Mouse (Mus musculus) bone marrow, adult 2 months (tissue): ENCODE measurements at regions not wholly inside any gene's neighbourhood (a gene's known extent, or its start where the extent isn't known, plus 50 kb on each side); places are given as distances from the start of the nearest gene placed in this dataset.

ENCODE experiments used
- CTCF ChIP-seq: fragments of 200-500 bp; IDR thresholded peaks from 2 replicates; pipeline ENCODE4 v1.5.1; 2011; ENCODE audit warnings: low read length, control low read depth; ENCODE audit not compliant: control insufficient read depth, insufficient read depth
- POLR2A ChIP-seq: fragments of 200-500 bp; IDR thresholded peaks from 2 replicates; pipeline ENCODE4 v1.6.1; 2011; ENCODE audit warnings: low read depth, mild to moderate bottlenecking, control low read depth, low read length, borderline replicate concordance; ENCODE audit not compliant: control insufficient read depth

DNA sequence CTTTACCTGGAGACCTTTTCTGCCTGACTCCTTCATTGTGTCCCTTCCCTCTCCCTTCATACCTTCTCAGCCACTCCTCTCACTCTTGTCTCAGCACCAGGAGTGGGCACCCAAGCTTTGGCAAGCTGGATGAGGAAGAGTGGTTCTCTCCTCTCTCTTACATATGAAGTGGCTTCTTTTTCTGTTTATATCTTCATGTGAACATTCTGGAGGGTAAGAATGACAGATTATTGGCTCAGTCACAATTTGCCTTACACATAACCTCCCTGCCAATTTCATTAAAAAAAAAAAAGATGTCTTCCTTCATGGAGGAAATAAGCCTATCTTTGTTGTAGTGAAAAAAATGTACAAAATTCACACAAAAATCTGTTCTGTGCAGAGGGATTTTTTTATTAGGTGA, 513.8 kb downstream of the Plcl1 start:
- no peak for TF ChIP-seq CTCF
- TF ChIP-seq POLR2A = no peak
